Mouse (Mus musculus): Measurements from ENCODE around the gene Cnr1. TPM values are rescaled to one million over a fixed set of nuclear protein-coding genes. Genes with fewer than 3 reads are reported as not detected.

The Cnr1 gene
- total and polyA plus RNA-seq, 3 experiments, result not detected

Other genes with a start within 250 kb of the Cnr1 start
- not detected in 2 replicates for gene Spaca1, start 125.6 kb downstream of the Cnr1 start, total RNA-seq (2012; rRNA removed)
- gene Spaca1, start 125.6 kb downstream of the Cnr1 start, polyA plus RNA-seq (2012; ENCODE audit: insufficient read depth in 1 of 2, insufficient read length in 2 of 2, low read depth in 1 of 2, low replicate concordance in 2 of 2, missing spikeins in 1 of 2), result not detected